Mouse (Mus musculus): ENCODE measurements at regions not wholly inside any gene's neighbourhood (a gene's known extent, or its start where the extent isn't known, plus 50 kb on each side); places are given as distances from the start of the nearest gene placed in this dataset.

GRCm38 (mm10) chr10:56968913-56969312, 517.3 kb upstream of the Hsf2 start:
- no peak for TF ChIP-seq POLR2A (IDR thresholded peaks at IDR 0.05; ENCODE audit: insufficient read depth, low read depth, low read length)
- TF ChIP-seq CTCF (IDR thresholded peaks at IDR 0.05; ENCODE audit: insufficient read depth, low read depth, low read length) = no peak

Data from olfactory bulb, adult 2 months (tissue).